Mouse (Mus musculus): ENCODE data around the gene Btbd35f1. TPM values are rescaled to one million over a fixed set of nuclear protein-coding genes. Genes with fewer than 3 reads are reported as not detected.
"Not testable (repeated sequence)": the region's sequence is repeated elsewhere in the genome, so short reads cannot be mapped to it uniquely, and the experiment has no call there.

Gene Btbd35f1
- not detected in 2 replicates for polyA plus RNA-seq (2014; fragmentation: Nextera tagmentation; extraction: Ambion mirVana)

- H3K4me1 ChIP-seq (replicated peaks; ENCODE audit: control insufficient read depth, insufficient read depth, low read length); H3K9me3 ChIP-seq (ENCODE audit: control insufficient read depth, low read length); H3K27ac ChIP-seq (ENCODE audit: low read depth, low read length); H3K9ac ChIP-seq (ENCODE audit: low read depth, low read length); ATAC-seq (ENCODE audit: low FRiP score); H3K27me3 ChIP-seq (ENCODE audit: control insufficient read depth, insufficient read depth, low read length); DNase-seq (ENCODE audit: low spot score); H3K36me3 ChIP-seq (ENCODE audit: control insufficient read depth, insufficient read depth, low read length); H3K4me3 ChIP-seq (ENCODE audit: low read depth, low read length); H3K4me2 ChIP-seq (replicated peaks; ENCODE audit: low read depth, low read length): not testable (repeated sequence)
- WGBS = no CpG with 5 or more reads among the region's 3 CpGs
These were observed at the start of gene Btbd35f1 for GRCm38 (mm10) chrX:32559755-32560154. Gene Btbd35f1 (plus strand): TSS chrX:32560055.

GRCm38 (mm10) chrX:32590878-32591542, 31.2 kb downstream of the Btbd35f1 start:
- H3K9ac ChIP-seq (ENCODE audit: low read depth, low read length); ATAC-seq (ENCODE audit: low FRiP score); H3K27me3 ChIP-seq (ENCODE audit: control insufficient read depth, insufficient read depth, low read length); H3K4me2 ChIP-seq (replicated peaks; ENCODE audit: low read depth, low read length); H3K36me3 ChIP-seq (ENCODE audit: control insufficient read depth, insufficient read depth, low read length); H3K27ac ChIP-seq (ENCODE audit: low read depth, low read length); H3K4me1 ChIP-seq (replicated peaks; ENCODE audit: control insufficient read depth, insufficient read depth, low read length); H3K9me3 ChIP-seq (ENCODE audit: control insufficient read depth, low read length); DNase-seq (ENCODE audit: low spot score); H3K4me3 ChIP-seq (ENCODE audit: low read depth, low read length): not testable (repeated sequence)
- WGBS = 83% methylated on average over 1 of the region's 1 CpGs

DNA sequence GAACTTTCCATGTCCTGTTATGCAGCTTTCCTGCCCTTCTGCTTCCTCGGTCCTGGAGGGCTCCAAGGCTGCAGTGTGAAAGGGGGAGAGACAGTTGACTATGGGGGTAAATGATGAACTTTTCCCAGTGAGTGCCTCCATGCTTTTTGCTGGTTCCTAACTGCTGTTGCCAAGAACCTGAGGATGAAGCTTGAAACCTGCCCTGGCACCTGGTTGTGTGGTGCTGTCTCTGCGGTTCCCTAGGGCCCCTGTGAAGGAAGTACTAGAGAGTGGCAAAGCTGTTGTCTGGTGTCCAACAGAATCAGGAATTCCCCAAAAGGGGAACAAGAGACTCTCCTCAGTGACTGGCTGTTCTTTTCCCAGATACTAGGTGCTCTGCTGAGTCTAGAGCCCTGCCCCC, 41.2 kb downstream of the Btbd35f1 start:
- H3K27ac ChIP-seq (ENCODE audit: low read depth, low read length); ATAC-seq (ENCODE audit: low FRiP score); H3K9me3 ChIP-seq (ENCODE audit: control insufficient read depth, low read length); H3K4me2 ChIP-seq (replicated peaks; ENCODE audit: low read depth, low read length); H3K4me3 ChIP-seq (ENCODE audit: low read depth, low read length); H3K4me1 ChIP-seq (replicated peaks; ENCODE audit: control insufficient read depth, insufficient read depth, low read length); H3K36me3 ChIP-seq (ENCODE audit: control insufficient read depth, insufficient read depth, low read length); H3K9ac ChIP-seq (ENCODE audit: low read depth, low read length); DNase-seq (ENCODE audit: low spot score); H3K27me3 ChIP-seq (ENCODE audit: control insufficient read depth, insufficient read depth, low read length): not testable (repeated sequence)
- WGBS = 92% methylated on average over 1 of the region's 2 CpGs

- not testable (repeated sequence) for H3K9me3 ChIP-seq (ENCODE audit: control insufficient read depth, low read length); H3K9ac ChIP-seq (ENCODE audit: low read depth, low read length); ATAC-seq (ENCODE audit: low FRiP score); H3K4me3 ChIP-seq (ENCODE audit: low read depth, low read length); H3K27ac ChIP-seq (ENCODE audit: low read depth, low read length); H3K27me3 ChIP-seq (ENCODE audit: control insufficient read depth, insufficient read depth, low read length); H3K4me2 ChIP-seq (replicated peaks; ENCODE audit: low read depth, low read length); DNase-seq (ENCODE audit: low spot score); H3K36me3 ChIP-seq (ENCODE audit: control insufficient read depth, insufficient read depth, low read length); H3K4me1 ChIP-seq (replicated peaks; ENCODE audit: control insufficient read depth, insufficient read depth, low read length)
- 83% methylated on average over 3 of the region's 3 CpGs for WGBS
These were observed 41.6 kb downstream of the Btbd35f1 start for GRCm38 (mm10) chrX:32601425-32601824.

Other genes starting within 250 kb of the Btbd35f1 start
- not detected in 2 replicates for gene Gm5926, start 90.7 kb downstream of the Btbd35f1 start, polyA plus RNA-seq (2014; fragmentation: Nextera tagmentation; extraction: Ambion mirVana)
- not detected in 2 replicates for gene Btbd35f21, start 166.1 kb downstream of the Btbd35f1 start, polyA plus RNA-seq (2014; fragmentation: Nextera tagmentation; extraction: Ambion mirVana)